Mouse (Mus musculus) stomach, postnatal 0 days (tissue): ENCODE measurements around the gene Zfp120. TPM values are rescaled to one million over a fixed set of nuclear protein-coding genes. Genes with fewer than 3 reads are reported as not detected.
"Not testable (repeated sequence)": the region's sequence is repeated elsewhere in the genome, so short reads cannot be mapped to it uniquely, and the experiment has no call there.

Experiments used
- ATAC-seq: fragments of 200-750 bp; cut with Nextera tagmentation; 2 replicates; pipeline ENCODE4 v1.8.0; 2017; ENCODE audit not compliant: low FRiP score, low TSS enrichment
- DNase-seq: peaks from one replicate; pipeline ENCODE4 v3.0.0-alpha.2; 2016; ENCODE audit warnings: low spot score
- H3K27ac ChIP-seq: fragments of 300-500 bp; sonication (generic); replicated peaks from 2 replicates; pipeline ENCODE4 v1.5.1; 2014; ENCODE audit warnings: mild to moderate bottlenecking, control low read depth
- H3K27me3 ChIP-seq: fragments of 300-500 bp; sonication (generic); 2 replicates; pipeline ENCODE4 v1.6.1; 2014; ENCODE audit warnings: low read length; ENCODE audit not compliant: control insufficient read depth, insufficient read depth
- H3K36me3 ChIP-seq: fragments of 300-500 bp; sonication (generic); 2 replicates; pipeline ENCODE4 v1.6.1; 2014; ENCODE audit warnings: low read length, mixed read lengths; ENCODE audit not compliant: control insufficient read depth, insufficient read depth
- H3K4me1 ChIP-seq: fragments of 300-500 bp; sonication (generic); replicated peaks from 2 replicates; pipeline ENCODE4 v1.6.1; 2014; ENCODE audit warnings: antibody characterized with exemption; ENCODE audit not compliant: control insufficient read depth, insufficient read depth
- H3K4me2 ChIP-seq: fragments of 300-500 bp; sonication (generic); replicated peaks from 2 replicates; pipeline ENCODE4 v1.6.1; 2014; ENCODE audit warnings: low read depth, mild to moderate bottlenecking, control low read depth, moderate library complexity
- H3K4me3 ChIP-seq: fragments of 300-500 bp; sonication (generic); 2 replicates; pipeline ENCODE4 v1.5.1; 2014; ENCODE audit warnings: low read depth, low read length, control low read depth
- H3K9ac ChIP-seq: fragments of 300-500 bp; sonication (generic); 2 replicates; pipeline ENCODE4 v1.6.1; 2014; ENCODE audit warnings: mild to moderate bottlenecking, low read length, control low read depth, mixed read lengths
- H3K9me3 ChIP-seq: fragments of 300-500 bp; sonication (generic); 2 replicates; pipeline ENCODE4 v1.6.1; 2016; ENCODE audit warnings: low read length; ENCODE audit not compliant: control insufficient read depth
- CTCF ChIP-seq: IDR thresholded peaks from 2 replicates; pipeline ENCODE4 v1.5.1; 2016; ENCODE audit warnings: antibody characterized with exemption, low read depth, mild to moderate bottlenecking, moderate library complexity
- EP300 ChIP-seq: optimal IDR thresholded peaks from 2 replicates; pipeline ENCODE3; 2016; ENCODE audit warnings: antibody characterized with exemption
- WGBS: fragments of 180-500 bp; shearing (Covaris S2); extraction: QIAGEN DNeasy Blood & Tissue Kit; methylation state at CpG from one replicate; pipeline ENCODE4 v1.1.7; 2014; 5-methylcytosine and 5-hydroxymethylcytosine counted together
- polyA plus RNA-seq: library from polyadenylated mRNA; unstranded; fragments of >200 nt; fragmentation: Nextera tagmentation; extraction: Ambion mirVana; gene quantifications from 2 replicates; pipeline ENCODE4 v1.2.1, GENCODE M21; 2015

Zfp120 gene
- polyA plus RNA-seq, 1 experiment from 2014 or later, result 6.4 TPM

GRCm38 (mm10) chr2:150132773-150133172 is 3.7 kb downstream of the Zfp120 start:
- no peak overlapping the region for H3K4me3 ChIP-seq
- no peaks in the 10 kb centered on the region for H3K27me3 ChIP-seq
- no peaks in the 10 kb centered on the region; the same call in none of the 2 replicates for H3K36me3 ChIP-seq
- ATAC-seq, result no peak
- no peak overlapping the region for H3K9ac ChIP-seq
- no peak overlapping the region for H3K4me2 ChIP-seq
- H3K4me1 ChIP-seq, result no peaks in the 10 kb centered on the region
- no peak overlapping the region for H3K27ac ChIP-seq
- 61% methylated on average over 2 of the region's 2 CpGs for WGBS
- no peak for DNase-seq
- TF ChIP-seq CTCF (no peak), EP300 (no peak)
- H3K9me3 ChIP-seq, result no peaks in the 10 kb centered on the region; the same call in 1 of the 2 replicates

- WGBS, result 68% methylated on average over 1 of the region's 1 CpGs
- not testable (repeated sequence) for DNase-seq, H3K9me3 ChIP-seq, H3K36me3 ChIP-seq, H3K4me2 ChIP-seq, H3K4me1 ChIP-seq, H3K27me3 ChIP-seq, ATAC-seq, H3K4me3 ChIP-seq, H3K27ac ChIP-seq, H3K9ac ChIP-seq
These were observed 4.5 kb downstream of the Zfp120 start for GRCm38 (mm10) chr2:150132002-150132401.

- Histone ChIP-seq H3K27ac (no peak overlapping the region), H3K9me3 (peaks cover 10% of the 10 kb centered on the region), H3K4me3 (no peak overlapping the region), H3K4me2 (no peak overlapping the region), H3K27me3 (no peaks in the 10 kb centered on the region), H3K9ac (no peak overlapping the region), H3K36me3 (peaks cover 5% of the 10 kb centered on the region; the same call in 1 of the 2 replicates), H3K4me1 (no peaks in the 10 kb centered on the region)
- ATAC-seq, result no peak
- 84% methylated on average over 10 of the region's 10 CpGs for WGBS
- DNase-seq, result no peak
- TF ChIP-seq CTCF (no peak), EP300 (no peak)
These were observed 25.1 kb downstream of the Zfp120 start for GRCm38 (mm10) chr2:150111247-150111912.

GRCm38 (mm10) chr2:150099618-150100017 is 36.9 kb downstream of the Zfp120 start:
- WGBS, result 4% methylated on average over 2 of the region's 2 CpGs

More at GRCm38 (mm10) chr2:150099618-150100017, 36.9 kb downstream of the Zfp120 start:
- not testable (repeated sequence) for H3K9me3 ChIP-seq, H3K4me2 ChIP-seq, H3K27ac ChIP-seq, H3K4me3 ChIP-seq, H3K36me3 ChIP-seq, H3K9ac ChIP-seq, ATAC-seq, H3K4me1 ChIP-seq, H3K27me3 ChIP-seq, DNase-seq
- TF ChIP-seq CTCF, result peak; percentile 69

Other genes with a start within 250 kb of the Zfp120 start
- not detected in 2 replicates for gene Gm10770, start 43.0 kb upstream of the Zfp120 start, polyA plus RNA-seq
- 0.05 TPM in 1 of 2 replicates, not detected in the other for gene Gm14139, start 45.0 kb upstream of the Zfp120 start, polyA plus RNA-seq
- 2.4 and 2.7 TPM in 2 replicates for gene Zfp937, start 81.4 kb upstream of the Zfp120 start, polyA plus RNA-seq
- 2.1 and 2.2 TPM in 2 replicates for gene Gm21994, start 118.9 kb upstream of the Zfp120 start, polyA plus RNA-seq
- 0.02 TPM in 1 of 2 replicates, not detected in the other for gene Gm14124, start 120.8 kb upstream of the Zfp120 start, polyA plus RNA-seq
- 1.6 and 2.5 TPM in 2 replicates for gene Gm10130, start 187.0 kb upstream of the Zfp120 start, polyA plus RNA-seq
- 2.4 and 2.5 TPM in 2 replicates for gene 3300002I08Rik, start 226.1 kb upstream of the Zfp120 start, polyA plus RNA-seq